Mouse (Mus musculus): ENCODE results near the gene Apbb1. TPM values are rescaled to one million over a fixed set of nuclear protein-coding genes. Genes with fewer than 3 reads are reported as not detected.

Gene Apbb1
- total RNA-seq, 2 experiments from 2014 or later, result 14.3 to 15.7 TPM

- peak in 1 of 2 experiments; percentile 32 for DNase-seq (ENCODE audit: low spot score in 2 of 2)
These were observed 54.0 kb downstream of the Apbb1 start for GRCm38 (mm10) chr7:105527306-105527937.

- DNase-seq (ENCODE audit: low spot score in 2 of 2), result no peak
These were observed 57.2 kb downstream of the Apbb1 start for GRCm38 (mm10) chr7:105524222-105524621.

GRCm38 (mm10) chr7:105520201-105520600 lies 61.3 kb downstream of the Apbb1 start:
- no peak for DNase-seq (ENCODE audit: low spot score in 2 of 2)

GRCm38 (mm10) chr7:105519771-105520170 lies 61.7 kb downstream of the Apbb1 start:
- DNase-seq (ENCODE audit: low spot score in 2 of 2), result no peak

- no peak for DNase-seq (ENCODE audit: low spot score in 2 of 2)
These were observed 62.1 kb downstream of the Apbb1 start for GRCm38 (mm10) chr7:105519336-105519735.

GRCm38 (mm10) chr7:105516669-105517360 lies 64.6 kb downstream of the Apbb1 start:
- DNase-seq (ENCODE audit: low spot score in 2 of 2), result no peak

GRCm38 (mm10) chr7:105515178-105515577 lies 66.3 kb downstream of the Apbb1 start:
- peak; percentile 62 to 70 for DNase-seq (ENCODE audit: low spot score in 2 of 2)

- no peak for DNase-seq (ENCODE audit: low spot score in 2 of 2)
These were observed 66.9 kb downstream of the Apbb1 start for GRCm38 (mm10) chr7:105514561-105514960.

GRCm38 (mm10) chr7:105513845-105514291 lies 67.6 kb downstream of the Apbb1 start:
- no peak for DNase-seq (ENCODE audit: low spot score in 2 of 2)

- no peak for DNase-seq (ENCODE audit: low spot score in 2 of 2)
These were observed 71.3 kb downstream of the Apbb1 start for GRCm38 (mm10) chr7:105510143-105510542.

Other genes starting within 250 kb of the Apbb1 start
- not detected for gene Olfr690, start 247.5 kb downstream of the Apbb1 start, total RNA-seq (2021)
- gene Olfr691, start 239.4 kb downstream of the Apbb1 start, total RNA-seq (2021), result not detected
- not detected for gene Olfr692, start 213.4 kb downstream of the Apbb1 start, total RNA-seq (2021)
- gene Gm5901, start 206.6 kb downstream of the Apbb1 start, total RNA-seq (2021), result not detected
- gene Fam160a2, start 181.6 kb downstream of the Apbb1 start, total RNA-seq (2021), result 10 to 100 TPM; 25.6 to 26.9 TPM
- gene Cnga4, start 177.1 kb downstream of the Apbb1 start, total RNA-seq (2021), result not detected
- gene Cckbr, start 155.9 kb downstream of the Apbb1 start, total RNA-seq (2021), result not detected
- 10 to 100 TPM; 53.5 to 63.7 TPM for gene Cavin3, start 99.4 kb downstream of the Apbb1 start, total RNA-seq (2021)
- 10 to 100 TPM; 50.3 to 54.5 TPM for gene Smpd1, start 27.3 kb downstream of the Apbb1 start, total RNA-seq (2021)
- under 1 TPM; 0.38 to 0.66 TPM for gene Hpx, start 18.5 kb upstream of the Apbb1 start, total RNA-seq (2021)
- 10 to 100 TPM; 25.0 to 31.6 TPM for gene Trim3, start 51.9 kb upstream of the Apbb1 start, total RNA-seq (2021)
- gene Timm10b, start 58.4 kb upstream of the Apbb1 start, total RNA-seq (2021), result 10 to 100 TPM; 83.2 to 98.0 TPM
- gene Arfip2, start 58.8 kb upstream of the Apbb1 start, total RNA-seq (2021), result 10 to 100 TPM; 54.7 to 57.4 TPM
- gene Gm45799, start 58.9 kb upstream of the Apbb1 start, total RNA-seq (2021), result 1 to 10 TPM; 5.1 to 7.2 TPM
- gene Dnhd1, start 69.2 kb upstream of the Apbb1 start, total RNA-seq (2021), result 1 to 10 TPM; 2.3 to 2.9 TPM
- 100 to 1,000 TPM; 121 to 142 TPM for gene Ilk, start 154.9 kb upstream of the Apbb1 start, total RNA-seq (2021)
- 10 to 100 TPM; 21.5 to 25.0 TPM for gene Rrp8, start 155.7 kb upstream of the Apbb1 start, total RNA-seq (2021)
- 100 to 1,000 TPM; 206 to 214 TPM for gene Taf10, start 162.7 kb upstream of the Apbb1 start, total RNA-seq (2021)
- 100 to 1,000 TPM in 1 of 2 experiments, 10 to 100 TPM in 1; 91.0 to 112 TPM for gene Tpp1, start 170.6 kb upstream of the Apbb1 start, total RNA-seq (2021)
- 1 to 10 TPM; 4.5 to 4.6 TPM for gene Dchs1, start 206.0 kb upstream of the Apbb1 start, total RNA-seq (2021)
- 100 to 1,000 TPM; 155 to 199 TPM for gene Mrpl17, start 229.4 kb upstream of the Apbb1 start, total RNA-seq (2021)